Mouse (Mus musculus) adrenal gland, postnatal 25 days (tissue): Measurements from ENCODE around the gene Calm3. TPM values are rescaled to one million over a fixed set of nuclear protein-coding genes. Genes with fewer than 3 reads are reported as not detected.
A peak's percentile ranks its signal among the peaks of the same experiment; 100 is the strongest.

Experiments used
- DNase-seq: peaks from one replicate; pipeline ENCODE4 v3.0.0; 2021; ENCODE audit warnings: mixed read lengths
- total RNA-seq: library from RNA; stranded (reverse); gene quantifications from 2 replicates; pipeline ENCODE4 v1.2.3, GENCODE M21; 2021

Gene Calm3
- total RNA-seq, 1 experiment from 2014 or later = 255 TPM

DNA sequence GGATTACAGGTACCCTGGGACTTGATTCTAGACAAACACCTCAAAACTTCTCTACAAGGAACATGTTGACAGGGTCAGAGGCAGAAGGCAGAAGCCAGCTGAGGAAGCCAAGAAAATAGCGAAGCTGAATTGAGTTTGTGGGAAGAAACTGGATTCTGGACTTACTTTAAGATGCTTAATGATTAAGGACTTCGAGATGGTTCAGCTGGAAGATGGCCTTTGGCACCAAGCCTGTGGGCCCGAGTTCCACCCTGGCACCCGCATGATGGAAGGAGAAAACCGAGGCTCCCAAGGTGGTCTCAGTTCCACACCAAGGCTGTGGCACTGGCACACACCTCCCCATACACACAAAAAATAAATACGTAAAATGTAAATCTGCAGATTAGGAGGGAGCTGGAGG is 33.4 kb downstream of the Calm3 start:
- DNase-seq = no peak

GRCm38 (mm10) chr7:16885905-16886304 is 38.0 kb downstream of the Calm3 start:
- no peak for DNase-seq

- no peak for DNase-seq
These were observed 38.6 kb downstream of the Calm3 start for GRCm38 (mm10) chr7:16885271-16885776.

GRCm38 (mm10) chr7:16884334-16884733 is 39.6 kb downstream of the Calm3 start:
- no peak for DNase-seq

- no peak for DNase-seq
These were observed 40.8 kb downstream of the Calm3 start for GRCm38 (mm10) chr7:16883162-16883561.

- DNase-seq = no peak
These were observed 43.3 kb downstream of the Calm3 start for GRCm38 (mm10) chr7:16880615-16881014.

DNA sequence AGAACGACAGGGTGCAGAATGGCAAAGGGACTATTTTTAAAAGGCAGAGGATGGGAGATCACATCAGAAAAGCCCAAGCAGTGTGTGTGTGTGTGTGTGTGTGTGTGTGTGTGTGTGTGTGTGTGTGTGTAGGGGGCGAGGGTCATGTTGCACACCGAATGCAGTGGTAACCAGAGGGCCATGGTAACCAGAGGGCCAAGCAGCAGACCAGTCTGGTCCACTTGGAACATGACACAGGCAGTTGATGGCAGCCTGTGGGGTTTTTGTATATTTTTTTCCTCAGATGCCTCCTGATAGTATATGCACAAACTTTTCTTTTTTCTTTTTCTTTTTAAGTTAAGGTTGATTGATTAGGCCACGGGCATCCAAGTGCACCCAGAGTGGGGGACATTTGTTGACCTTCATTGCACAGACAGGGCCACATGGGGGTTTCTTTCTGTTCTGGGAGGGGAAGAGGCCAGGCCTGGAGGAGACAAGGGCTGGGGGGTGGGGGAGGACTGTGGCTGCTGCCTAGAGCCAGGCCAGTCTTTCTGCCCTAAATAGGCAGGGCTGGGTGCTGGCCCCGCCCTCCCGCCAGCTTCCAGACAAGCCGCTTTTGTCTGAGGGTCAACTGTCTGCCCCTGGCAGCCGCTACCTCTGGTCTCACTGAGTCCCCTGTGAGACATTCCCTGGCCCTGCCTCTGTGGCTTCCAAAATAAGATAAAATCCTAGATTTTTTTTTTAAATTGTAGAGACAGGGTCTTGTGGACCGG is 43.9 kb downstream of the Calm3 start:
- no peak for DNase-seq

DNA sequence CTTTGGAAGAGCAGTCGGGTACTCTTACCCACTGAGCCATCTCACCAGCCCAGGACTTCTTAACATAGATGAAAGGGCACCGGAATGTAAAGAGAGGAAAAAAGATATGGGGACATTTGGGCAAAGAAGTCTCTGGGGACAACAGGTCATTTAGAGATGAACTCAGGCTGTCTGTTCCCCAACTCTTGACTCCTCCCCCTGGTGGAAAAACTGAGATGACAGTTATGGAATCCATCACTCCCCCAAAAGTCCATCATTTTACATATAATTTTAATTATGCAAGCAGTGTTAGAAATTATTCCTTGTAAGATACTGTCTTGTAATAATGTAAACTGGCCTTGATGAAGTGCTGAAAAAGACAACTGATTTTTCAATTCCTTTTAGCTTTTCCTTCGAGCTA is 46.2 kb downstream of the Calm3 start:
- no peak for DNase-seq

- no peak for DNase-seq
These were observed 47.3 kb downstream of the Calm3 start for GRCm38 (mm10) chr7:16876608-16877007.

- DNase-seq = no peak
These were observed 47.9 kb downstream of the Calm3 start for GRCm38 (mm10) chr7:16876006-16876405.

DNA sequence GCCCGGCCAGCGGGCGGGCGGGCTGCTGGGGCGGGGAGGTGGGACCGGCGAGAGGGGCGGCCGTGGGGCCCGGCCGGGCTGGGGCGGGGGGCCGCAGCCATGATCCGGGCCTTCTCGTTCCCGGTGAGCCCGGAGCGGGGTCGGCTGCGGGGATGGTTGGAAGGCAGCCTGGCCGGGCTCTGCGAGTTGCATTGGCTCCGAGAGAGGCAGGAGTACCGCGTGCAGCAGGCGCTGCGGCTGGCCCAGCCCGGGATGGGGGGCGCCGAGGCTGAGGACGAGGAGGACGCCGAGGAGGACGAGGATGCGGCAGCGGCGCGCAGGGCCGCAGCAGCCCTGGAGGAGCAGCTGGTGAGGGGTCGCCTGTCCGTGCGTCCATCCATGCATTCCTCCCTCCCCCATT is 48.6 kb downstream of the Calm3 start:
- DNase-seq = no peak

- no peak for DNase-seq
These were observed 48.8 kb downstream of the Calm3 start, which contains the start of gene Dact3 for GRCm38 (mm10) chr7:16875310-16875325. Gene Dact3 (plus strand): TSS chr7:16875317.

- peak; percentile 97 for DNase-seq
These were observed 49.1 kb downstream of the Calm3 start for GRCm38 (mm10) chr7:16874756-16875309.

DNA sequence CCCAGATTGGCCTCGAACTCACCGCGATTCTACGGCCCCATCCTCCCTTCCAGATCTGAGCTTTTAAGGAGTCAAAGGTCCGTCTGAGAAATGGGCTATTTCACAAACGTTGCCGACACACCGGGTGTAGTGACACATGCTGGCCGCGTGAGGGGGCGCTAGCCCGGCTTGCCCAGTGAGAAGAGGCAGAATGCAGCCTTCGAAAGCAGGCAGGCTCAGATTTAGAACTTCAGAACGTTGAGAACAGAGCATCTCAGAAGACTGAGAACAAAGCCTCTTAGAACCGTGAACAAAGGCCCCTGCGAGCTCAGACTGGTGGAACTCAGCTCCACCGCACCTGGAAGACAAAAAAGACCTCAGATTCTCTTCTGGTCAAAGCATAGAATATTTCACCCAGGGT is 49.7 kb downstream of the Calm3 start:
- DNase-seq = peak; percentile 82

DNA sequence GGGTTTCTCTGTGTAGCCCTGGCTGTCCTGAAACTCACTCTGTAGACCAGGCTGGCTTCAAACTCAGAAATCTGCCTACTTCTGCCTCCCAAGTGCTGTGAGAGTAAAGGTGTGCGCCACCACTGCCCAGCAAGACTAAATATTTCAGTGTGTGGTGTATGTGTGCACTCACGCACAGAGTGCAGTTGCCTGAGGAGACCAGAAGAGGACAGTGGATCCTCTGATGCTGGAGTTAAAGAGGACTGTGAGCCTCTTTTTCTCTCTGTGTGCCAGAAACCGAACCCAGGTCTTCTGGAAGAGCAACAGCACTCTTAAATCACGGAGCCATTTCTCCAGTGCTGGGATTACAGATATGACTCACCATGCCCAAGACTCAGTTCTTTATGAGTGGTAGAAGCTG is 50.5 kb downstream of the Calm3 start:
- no peak for DNase-seq

DNA sequence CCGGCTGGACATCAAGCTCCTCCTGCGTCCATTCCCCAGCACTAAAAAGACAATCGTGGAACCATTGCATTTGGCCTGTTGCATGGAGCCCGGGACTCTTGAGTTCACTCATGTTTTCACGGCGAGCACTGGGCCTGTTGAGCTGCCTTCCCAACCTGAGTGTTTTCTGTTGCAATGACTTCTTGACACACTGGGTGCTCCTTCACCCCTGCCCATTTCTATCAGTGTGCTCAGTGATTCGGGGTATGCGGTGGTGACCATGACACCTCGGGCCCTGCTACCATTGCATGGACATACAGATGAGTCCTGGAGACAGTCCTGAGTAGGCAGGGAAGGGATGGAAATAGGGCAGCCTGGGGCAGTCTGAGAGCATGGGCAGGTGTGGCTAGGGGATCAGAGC is 51.4 kb downstream of the Calm3 start:
- no peak for DNase-seq

GRCm38 (mm10) chr7:16871600-16871999 is 52.3 kb downstream of the Calm3 start:
- DNase-seq = no peak

GRCm38 (mm10) chr7:16869497-16869896 is 54.4 kb downstream of the Calm3 start:
- peak; percentile 51 for DNase-seq

DNA sequence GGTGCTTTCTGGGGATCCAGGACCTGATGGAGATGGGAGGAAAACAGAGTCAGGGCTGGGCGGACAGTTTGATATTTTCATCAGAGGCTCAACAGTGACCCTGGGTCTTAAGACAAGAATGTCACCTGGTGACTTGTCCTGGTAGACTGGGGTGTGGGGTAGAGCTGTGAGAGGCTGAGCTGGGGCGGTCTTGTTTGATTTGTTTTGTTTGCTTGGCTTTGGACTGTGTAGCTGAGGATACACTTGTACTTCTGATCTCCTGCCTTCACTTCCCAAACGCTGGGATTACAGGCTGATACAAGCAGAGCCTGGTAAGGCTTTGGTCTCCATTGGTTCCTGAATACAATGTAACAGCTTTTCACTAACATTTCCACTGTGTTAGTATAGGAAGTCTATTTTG is 56.4 kb downstream of the Calm3 start:
- DNase-seq = no peak

Other genes starting within 250 kb of the Calm3 start
- gene Ceacam15, start 248.4 kb downstream of the Calm3 start, total RNA-seq = not detected in 2 replicates
- gene Ceacam9, start 202.2 kb downstream of the Calm3 start, total RNA-seq = not detected in 2 replicates
- 130 and 139 TPM in 2 replicates for gene Ap2s1, start 185.7 kb downstream of the Calm3 start, total RNA-seq
- gene Slc1a5, start 142.8 kb downstream of the Calm3 start, total RNA-seq = 92.7 and 99.0 TPM in 2 replicates
- 73.7 and 116 TPM in 2 replicates for gene Strn4, start 108.2 kb downstream of the Calm3 start, total RNA-seq
- 27.5 and 28.2 TPM in 2 replicates for gene Fkrp, start 107.4 kb downstream of the Calm3 start, total RNA-seq
- 17.5 and 23.9 TPM in 2 replicates for gene Prkd2, start 81.2 kb downstream of the Calm3 start, total RNA-seq
- 1.8 and 2.8 TPM in 2 replicates for gene Dact3, start 48.8 kb downstream of the Calm3 start, total RNA-seq
- gene Gng8, start 32.3 kb downstream of the Calm3 start, total RNA-seq = 0.70 TPM in 1 of 2 replicates, not detected in the other
- gene Ptgir, start 17.6 kb downstream of the Calm3 start, total RNA-seq = 1.5 and 1.6 TPM in 2 replicates
- gene Pnmal2, start 20.6 kb upstream of the Calm3 start, total RNA-seq = 26.9 and 36.1 TPM in 2 replicates
- 4.3 and 5.4 TPM in 2 replicates for gene Pnmal1, start 35.6 kb upstream of the Calm3 start, total RNA-seq
- gene Gm42372, start 59.0 kb upstream of the Calm3 start, total RNA-seq = 1.1 and 2.1 TPM in 2 replicates
- gene Ccdc8, start 68.6 kb upstream of the Calm3 start, total RNA-seq = 19.7 and 26.0 TPM in 2 replicates
- gene Ppp5c, start 103.8 kb upstream of the Calm3 start, total RNA-seq = 93.6 and 103 TPM in 2 replicates
- 2.1 and 3.5 TPM in 2 replicates for gene Hif3a, start 138.3 kb upstream of the Calm3 start, total RNA-seq
- gene Psg16, start 149.9 kb upstream of the Calm3 start, total RNA-seq = 0.24 and 0.33 TPM in 2 replicates
- not detected in 2 replicates for gene Ceacam3, start 226.2 kb upstream of the Calm3 start, total RNA-seq